Mouse (Mus musculus): ENCODE data around the gene Fbxo6.

GRCm38 (mm10) chr4:148109215-148109614 is 42.7 kb downstream of the Fbxo6 start:
- TF ChIP-seq CTCF (conservative IDR thresholded peaks at IDR 0.05; ENCODE audit: low read length) = no peak
- no peak for TF ChIP-seq NANOG (IDR thresholded peaks at IDR 0.05; ENCODE audit: borderline replicate concordance, low read length)
- TF ChIP-seq POU5F1 (IDR thresholded peaks at IDR 0.05; ENCODE audit: borderline replicate concordance, low read length) = no peak
